Mouse (Mus musculus): Measurements from ENCODE around the gene Olfr948. TPM values are rescaled to one million over a fixed set of nuclear protein-coding genes. Genes with fewer than 3 reads are reported as not detected.

The Olfr948 gene
- polyA plus RNA-seq (2015; fragmentation: Nextera tagmentation; extraction: Ambion mirVana): not detected in 2 replicates

DNA sequence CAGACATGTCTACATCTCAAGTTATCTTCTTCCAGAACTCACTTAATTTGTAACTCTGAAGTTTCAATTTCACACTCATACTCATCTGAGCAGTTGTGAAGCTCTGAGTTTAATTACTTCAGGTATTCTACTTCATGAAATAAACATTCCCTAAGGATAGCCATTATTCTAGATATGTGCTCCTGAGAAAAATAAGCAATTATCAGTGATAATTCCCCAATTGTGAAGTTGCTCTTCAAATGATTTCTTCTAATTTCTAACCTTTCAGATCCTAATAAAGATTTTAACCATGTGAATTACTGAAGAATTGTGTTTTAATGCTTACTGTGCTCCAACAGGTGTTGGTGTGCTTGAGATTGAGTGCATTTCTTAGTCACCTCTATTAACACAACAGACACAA is at the start of gene Olfr948:
Gene Olfr948 (minus strand): TSS at position 101 of the 400 bp plus-strand sequence.
- Histone ChIP-seq H3K27me3 (ENCODE audit: insufficient read depth, low read length) (no peaks in the 10 kb centered on the region), H3K27ac (ENCODE audit: low read length) (no peak within 1 kb of the TSS), H3K36me3 (ENCODE audit: insufficient read depth, low read length) (no peaks in the 10 kb centered on the region), H3K4me1 (ENCODE audit: insufficient read depth, low read length) (no peaks in the 10 kb centered on the region), H3K9me3 (ENCODE audit: low read length) (no peaks in the 10 kb centered on the region), H3K4me2 (replicated peaks; ENCODE audit: low read depth, low read length) (no peak within 1 kb of the TSS), H3K9ac (replicated peaks; ENCODE audit: low read length) (no peak within 1 kb of the TSS), H3K4me3 (ENCODE audit: low read length) (no peak within 1 kb of the TSS)
- ATAC-seq (ENCODE audit: low FRiP score, low TSS enrichment): no peak

DNA sequence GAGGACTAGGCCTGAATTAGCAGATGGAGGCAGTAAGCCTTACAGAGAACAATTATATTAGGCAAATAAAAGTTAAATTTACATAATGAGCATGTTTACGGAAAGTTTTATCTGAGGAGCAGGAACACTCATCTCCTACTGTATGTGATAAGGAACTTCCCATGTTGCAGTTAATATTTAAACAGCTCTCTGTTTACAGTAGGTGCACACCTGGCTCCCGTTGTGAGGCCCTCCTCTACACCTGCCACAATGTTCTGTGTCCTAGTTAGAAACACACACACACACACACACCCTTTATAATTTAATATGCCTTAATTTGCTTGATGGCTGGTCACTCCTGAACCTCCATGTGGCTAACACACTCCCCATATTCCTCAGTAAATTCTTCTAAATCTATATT is 38.7 kb downstream of the Olfr948 start:
- Histone ChIP-seq H3K9me3 (ENCODE audit: low read length) (no peaks in the 10 kb centered on the region), H3K27ac (ENCODE audit: low read length) (no peak overlapping the region), H3K4me3 (ENCODE audit: low read length) (no peak overlapping the region), H3K9ac (replicated peaks; ENCODE audit: low read length) (no peak overlapping the region), H3K4me2 (replicated peaks; ENCODE audit: low read depth, low read length) (no peak overlapping the region), H3K36me3 (ENCODE audit: insufficient read depth, low read length) (no peaks in the 10 kb centered on the region), H3K27me3 (ENCODE audit: insufficient read depth, low read length) (no peaks in the 10 kb centered on the region), H3K4me1 (ENCODE audit: insufficient read depth, low read length) (no peaks in the 10 kb centered on the region)
- WGBS: 75% methylated on average over 2 of the region's 2 CpGs
- no peak for ATAC-seq (ENCODE audit: low FRiP score, low TSS enrichment)

DNA sequence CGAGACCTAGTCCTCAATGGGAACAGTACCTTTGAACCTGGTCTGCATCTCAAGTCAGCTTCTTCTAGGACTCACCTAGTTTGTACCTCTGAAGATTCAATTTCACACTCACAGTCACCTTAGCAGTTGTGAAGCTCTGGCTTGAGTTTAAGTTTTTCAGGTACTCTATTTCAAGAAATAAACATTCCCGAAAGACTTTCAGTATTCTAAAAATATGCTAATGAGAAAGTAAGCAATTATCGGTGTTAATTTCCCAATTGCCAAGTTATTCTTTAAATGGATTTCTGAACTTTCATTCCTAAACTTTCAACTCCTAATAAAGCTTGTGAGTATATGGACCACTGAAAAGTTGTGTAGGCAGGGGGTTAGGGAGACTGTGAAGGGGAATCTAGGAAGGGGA is 49.1 kb downstream of the Olfr948 start, which contains the start of gene Olfr945:
Gene Olfr945 (minus strand): TSS at position 101 of the 400 bp plus-strand sequence.
- no peaks in the 10 kb centered on the region for H3K27me3 ChIP-seq (ENCODE audit: insufficient read depth, low read length)
- H3K4me1 ChIP-seq (ENCODE audit: insufficient read depth, low read length): no peaks in the 10 kb centered on the region
- ATAC-seq (ENCODE audit: low FRiP score, low TSS enrichment): no peak
- H3K4me2 ChIP-seq (replicated peaks; ENCODE audit: low read depth, low read length): no peak within 1 kb of the TSS
- H3K9ac ChIP-seq (replicated peaks; ENCODE audit: low read length): no peak within 1 kb of the TSS
- 84% methylated on average over 3 of the region's 3 CpGs for WGBS
- H3K9me3 ChIP-seq (ENCODE audit: low read length): no peaks in the 10 kb centered on the region
- no peaks in the 10 kb centered on the region for H3K36me3 ChIP-seq (ENCODE audit: insufficient read depth, low read length)
- no peak within 1 kb of the TSS for H3K4me3 ChIP-seq (ENCODE audit: low read length)
- no peak within 1 kb of the TSS for H3K27ac ChIP-seq (ENCODE audit: low read length)

Other genes starting within 250 kb of the Olfr948 start
- gene Olfr938, start 247.2 kb downstream of the Olfr948 start, polyA plus RNA-seq (2015; fragmentation: Nextera tagmentation; extraction: Ambion mirVana): not detected in 2 replicates
- not detected in 2 replicates for gene Olfr27, start 197.9 kb downstream of the Olfr948 start, polyA plus RNA-seq (2015; fragmentation: Nextera tagmentation; extraction: Ambion mirVana)
- gene Olfr943, start 159.7 kb downstream of the Olfr948 start, polyA plus RNA-seq (2015; fragmentation: Nextera tagmentation; extraction: Ambion mirVana): not detected in 2 replicates
- gene Olfr944, start 124.1 kb downstream of the Olfr948 start, polyA plus RNA-seq (2015; fragmentation: Nextera tagmentation; extraction: Ambion mirVana): not detected in 2 replicates
- gene Olfr1537, start 76.1 kb downstream of the Olfr948 start, polyA plus RNA-seq (2015; fragmentation: Nextera tagmentation; extraction: Ambion mirVana): not detected in 2 replicates
- gene Olfr945, start 49.2 kb downstream of the Olfr948 start, polyA plus RNA-seq (2015; fragmentation: Nextera tagmentation; extraction: Ambion mirVana): not detected in 2 replicates
- gene Olfr951, start 61.4 kb upstream of the Olfr948 start, polyA plus RNA-seq (2015; fragmentation: Nextera tagmentation; extraction: Ambion mirVana): not detected in 2 replicates
- gene Olfr952, start 101.1 kb upstream of the Olfr948 start, polyA plus RNA-seq (2015; fragmentation: Nextera tagmentation; extraction: Ambion mirVana): not detected in 2 replicates
- not detected in 2 replicates for gene Olfr954, start 130.7 kb upstream of the Olfr948 start, polyA plus RNA-seq (2015; fragmentation: Nextera tagmentation; extraction: Ambion mirVana)
- not detected in 2 replicates for gene Olfr955, start 145.9 kb upstream of the Olfr948 start, polyA plus RNA-seq (2015; fragmentation: Nextera tagmentation; extraction: Ambion mirVana)
- not detected in 2 replicates for gene Olfr44, start 167.9 kb upstream of the Olfr948 start, polyA plus RNA-seq (2015; fragmentation: Nextera tagmentation; extraction: Ambion mirVana)
- gene Olfr957, start 189.8 kb upstream of the Olfr948 start, polyA plus RNA-seq (2015; fragmentation: Nextera tagmentation; extraction: Ambion mirVana): not detected in 2 replicates
- not detected in 2 replicates for gene Olfr958, start 228.0 kb upstream of the Olfr948 start, polyA plus RNA-seq (2015; fragmentation: Nextera tagmentation; extraction: Ambion mirVana)
- not detected in 2 replicates for gene Olfr959, start 249.5 kb upstream of the Olfr948 start, polyA plus RNA-seq (2015; fragmentation: Nextera tagmentation; extraction: Ambion mirVana)

All from kidney, embryonic 16.5 days (tissue).